Mouse (Mus musculus) mesoderm, embryonic 11.5 days (tissue): ENCODE measurements around the gene Klk1b21.
"Not testable (repeated sequence)": the region's sequence is repeated elsewhere in the genome, so short reads cannot be mapped to it uniquely, and the experiment has no call there.

Source experiments
- DNase-seq: peaks from one replicate; pipeline ENCODE4 v3.0.0-alpha.2; 2012; ENCODE audit warnings: low read depth, low spot score

The Klk1b21 gene

DNA sequence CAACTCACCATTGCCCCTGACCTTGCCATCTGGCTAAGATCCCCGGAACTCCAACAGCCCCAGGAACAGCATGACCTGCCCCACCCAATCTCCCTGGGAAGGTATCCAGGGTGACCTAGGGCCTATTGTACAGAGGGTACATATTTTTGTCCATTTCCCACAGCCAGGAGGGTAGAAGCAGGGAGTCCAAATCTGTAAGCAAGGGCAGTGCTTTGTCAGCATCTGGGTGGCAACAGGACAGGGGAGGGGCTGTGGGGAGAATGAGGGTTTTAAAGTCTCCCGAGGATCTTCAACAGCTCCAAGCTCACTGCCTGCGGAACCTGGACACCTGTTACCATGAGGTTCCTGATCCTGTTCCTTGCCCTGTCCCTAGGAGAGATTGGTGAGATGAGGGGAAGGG is at the start of gene Klk1b21:
Gene Klk1b21 (plus strand): TSS at position 301 of the 400 bp plus-strand sequence.
- DNase-seq = not testable (repeated sequence)

DNA sequence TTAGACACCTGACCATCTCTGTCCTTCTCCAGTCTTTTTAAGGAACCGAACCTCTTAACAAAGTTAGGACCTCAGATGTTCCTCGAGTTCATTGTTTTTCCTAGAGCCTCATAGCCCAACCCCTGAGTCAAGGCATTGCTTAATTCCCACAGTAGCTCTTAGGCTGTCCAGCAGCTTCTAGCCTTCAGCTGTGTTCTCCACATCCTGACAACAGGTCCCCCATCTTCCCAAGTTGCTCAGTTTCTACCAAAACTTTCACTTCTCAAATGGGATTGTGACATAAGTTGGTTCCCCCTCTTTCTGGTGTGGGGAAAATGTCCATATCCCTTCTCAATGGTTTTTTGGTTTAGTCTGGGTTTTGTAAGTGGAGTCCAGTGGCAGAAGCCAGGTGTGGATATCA is 30.0 kb upstream of the Klk1b21 start:
- no peak for DNase-seq

DNA sequence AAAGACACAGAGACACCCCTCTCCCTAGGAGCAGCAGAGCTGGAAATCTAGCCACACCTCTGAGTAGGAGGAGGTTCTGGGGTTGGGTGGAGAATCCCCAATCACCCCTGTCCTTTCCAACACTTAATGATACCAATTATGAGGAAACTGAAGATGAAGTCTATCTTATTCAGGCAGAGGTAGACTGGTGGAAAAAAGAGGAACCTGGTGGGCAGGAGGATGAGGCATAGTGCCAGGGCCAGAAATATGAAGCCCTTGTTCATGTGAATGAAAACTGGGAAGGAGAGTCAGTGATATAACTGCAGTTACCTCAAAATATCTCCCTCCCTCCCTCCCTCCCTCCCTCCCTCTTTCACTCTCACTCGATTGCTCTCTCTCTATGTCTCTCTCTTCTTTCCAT is 24.4 kb upstream of the Klk1b21 start:
- no peak for DNase-seq

DNA sequence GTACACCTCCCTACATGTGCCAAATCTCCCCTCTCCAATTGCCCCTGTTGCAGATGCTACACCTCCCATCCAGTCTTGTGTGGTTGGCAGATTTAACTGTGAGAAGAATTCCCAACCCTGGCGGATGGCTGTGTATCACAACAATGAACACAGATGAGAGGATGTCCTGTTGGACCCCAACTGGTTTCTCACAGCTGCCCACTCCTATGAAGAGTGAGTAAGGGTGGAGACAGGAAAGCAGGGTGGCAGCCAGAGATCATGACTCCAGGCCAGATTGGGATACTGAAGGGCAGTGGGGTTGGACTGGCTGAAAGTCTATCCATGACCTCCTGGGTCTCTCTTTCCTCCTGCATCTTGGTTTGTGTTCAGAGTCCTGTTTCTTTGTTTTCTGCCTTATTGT is 6.0 kb upstream of the Klk1b21 start:
- DNase-seq = no peak

- no peak for DNase-seq
These were observed 10.2 kb downstream of the Klk1b21 start, which contains the start of gene Klk1b22 for GRCm38 (mm10) chr7:44112373-44112772. Gene Klk1b22, plus strand, starts transcription at chr7:44112673.

GRCm38 (mm10) chr7:44123445-44123844 is 21.3 kb downstream of the Klk1b21 start:
- no peak for DNase-seq

GRCm38 (mm10) chr7:44136467-44136866 is 34.3 kb downstream of the Klk1b21 start, which contains the start of gene Klk1b16:
Gene Klk1b16, plus strand, starts transcription at chr7:44136767.
- no peak for DNase-seq
